Mouse (Mus musculus) liver, adult 10 weeks (tissue): ENCODE measurements around the gene Gm20838. TPM values are rescaled to one million over a fixed set of nuclear protein-coding genes. Genes with fewer than 3 reads are reported as not detected.

Experiments used
- polyA plus RNA-seq: library from polyadenylated mRNA; stranded (reverse); fragments of 350-450 nt; fragmentation: Illumina TruSeq; extraction: RNeasy Lipid Tissue Mini Kit (QIAGEN cat#74804); gene quantifications from one replicate; pipeline ENCODE4 v1.2.3, GENCODE M21; 2014; ENCODE audit warnings: low read depth, low replicate concordance

Gm20838 gene
- polyA plus RNA-seq, result not detected

DNA sequence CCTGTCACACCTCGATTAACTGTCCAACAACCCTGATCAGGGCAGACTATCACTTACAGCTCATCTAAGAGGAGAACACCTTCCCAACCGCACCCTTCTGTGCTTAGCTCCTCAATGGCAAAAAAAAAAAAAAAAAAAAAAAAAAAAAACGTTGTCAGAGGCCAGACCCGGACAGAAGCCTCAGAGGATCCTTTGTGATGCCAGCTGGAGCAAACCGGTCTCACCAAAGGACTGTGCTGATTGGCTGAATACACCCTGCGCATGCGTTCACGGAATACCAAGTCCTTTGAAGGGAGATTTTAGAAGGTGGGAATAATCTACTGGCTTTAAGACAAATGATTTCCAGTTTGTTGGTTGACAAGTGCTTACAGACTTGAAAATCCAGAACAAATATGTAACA is at the start of gene Gm20838:
Gm20838 (minus strand) TSS at position 101 of the 400 bp plus-strand sequence.

